8 mouse cellular contexts compared by ENCODE assay signal in the genomic region with DNA sequence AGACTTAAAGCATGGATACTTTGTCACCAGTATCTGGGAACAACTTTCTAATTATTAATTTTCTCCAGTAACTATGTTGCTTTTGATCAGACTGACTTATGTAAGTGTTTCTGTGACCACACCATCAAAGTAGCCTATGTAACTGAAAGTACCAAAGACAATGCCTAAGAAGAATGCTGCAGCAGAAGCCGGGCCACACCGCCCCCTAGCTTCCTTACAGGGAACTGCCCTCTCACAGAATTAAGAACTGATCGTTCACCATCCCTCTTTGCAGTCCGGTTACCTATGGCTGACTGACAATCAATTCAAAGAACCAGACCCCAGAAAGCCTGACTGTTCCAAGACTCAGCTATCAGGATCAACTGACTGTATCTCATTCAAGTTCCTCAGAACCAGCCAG.
DNase-seq lines count a peak whose midpoint lies in the region; ATAC-seq and TF ChIP-seq lines count a peak whose summit lies in the region.
"Had no signal": no experiment of that assay in that cellular context is flagged by ENCODE, and none has a peak within 500 bp of the region (broad histone marks: within the 10 kb centered on the region; RNA-seq: fewer than 3 reads in every experiment).

No protein-coding gene starts in this region.

- H3K9ac ChIP-seq in liver, adult 2 months (ENCODE audit: low read depth, low read length), result no peak overlapping the region
- H3K9ac ChIP-seq in liver, embryonic 11.5 days (ENCODE audit: low read depth, low read length), result no peak overlapping the region

- no peak overlapping the region for H3K4me2 ChIP-seq in liver, embryonic 11.5 days

- H3K27me3 ChIP-seq in liver, adult 2 months (ENCODE audit: control insufficient read depth, insufficient read depth, low read length), result no peaks in the 10 kb centered on the region
- H3K27me3 ChIP-seq in liver, embryonic 11.5 days (replicated peaks; ENCODE audit: control insufficient read depth, insufficient read depth, low read length), result no peaks in the 10 kb centered on the region

- no peak overlapping the region for H3K27ac ChIP-seq in liver, adult 2 months (replicated peaks; ENCODE audit: insufficient read depth, low read depth, low read length)
- H3K27ac ChIP-seq in liver, embryonic 11.5 days (ENCODE audit: low read depth, low read length), result no peak overlapping the region
- no peak overlapping the region for H3K27ac ChIP-seq in bone marrow, adult 2 months (ENCODE audit: control insufficient read depth, insufficient read depth, low read depth, low read length, poor library complexity)

- no peak for TF ChIP-seq POLR2A in liver, adult 2 months (IDR thresholded peaks at IDR 0.05; ENCODE audit: extremely low read depth, insufficient read depth, low read length)
- no peak for TF ChIP-seq POLR2A in bone marrow, adult 2 months (IDR thresholded peaks at IDR 0.05; ENCODE audit: borderline replicate concordance, control insufficient read depth, low read depth, low read length)

- no peaks in the 10 kb centered on the region for H3K4me1 ChIP-seq in liver, adult 2 months (ENCODE audit: control insufficient read depth, insufficient read depth, low read length)
- H3K4me1 ChIP-seq in liver, embryonic 11.5 days (replicated peaks; ENCODE audit: control insufficient read depth, insufficient read depth, low read length), result no peaks in the 10 kb centered on the region
- H3K4me1 ChIP-seq in bone marrow, adult 2 months (ENCODE audit: control insufficient read depth, insufficient read depth, low read length), result no peaks in the 10 kb centered on the region

- intact Hi-C loops in left cerebral cortex, postnatal 25 days (cut with DNase I), result loop anchor here (1.0 to 5.0 kb wide), 2 partner anchors 277 to 580 kb away; no protein-coding TSS in a partner anchor

- H3K36me3 ChIP-seq in liver, adult 2 months (ENCODE audit: control insufficient read depth, insufficient read depth, low read length), result no peaks in the 10 kb centered on the region
- H3K36me3 ChIP-seq in liver, embryonic 11.5 days (ENCODE audit: control insufficient read depth, insufficient read depth, low read length), result no peaks in the 10 kb centered on the region

- 48% methylated on average over 4 of the region's 4 CpGs for WGBS in liver, adult 2 months
- 51% methylated on average over 4 of the region's 4 CpGs for WGBS in liver, embryonic 11.5 days
- 11% methylated on average over 4 of the region's 4 CpGs for WGBS in bone marrow, adult 2 months

- H3K79me2 ChIP-seq in liver, adult 2 months (ENCODE audit: control insufficient read depth, insufficient read depth, low read length), result no peaks in the 10 kb centered on the region

- no peak overlapping the region for H3K4me3 ChIP-seq in liver, adult 2 months (ENCODE audit: insufficient read depth, low read depth, low read length)
- no peak overlapping the region for H3K4me3 ChIP-seq in liver, embryonic 11.5 days (ENCODE audit: low read depth, low read length)
- H3K4me3 ChIP-seq in bone marrow, adult 2 months (replicated peaks; ENCODE audit: control insufficient read depth, low read depth, low read length), result no peak overlapping the region
- H3K4me3 ChIP-seq: erythroblast, embryonic 14.5 days had no signal

- DNase-seq in liver, adult 2 months (ENCODE audit: extremely low read depth, low read depth, low spot score), result peak; percentile 0
- no peak for DNase-seq in liver, embryonic 11.5 days (ENCODE audit: low spot score)
- DNase-seq in Muller cell, postnatal 12 days (ENCODE audit: inconsistent ontology term), result peak; percentile 42
- DNase-seq in frontal cortex, postnatal 36 days (ENCODE audit: low spot score in 2 of 2), result peak; percentile 15 to 51
- DNase-seq in left cerebral cortex, postnatal 25 days (ENCODE audit: low spot score in 2 of 2), result peak; percentile 25 to 40
- DNase-seq in right cerebral cortex, postnatal 4 days, result peak; percentile 13

- H3K9me3 ChIP-seq in liver, embryonic 11.5 days (ENCODE audit: control insufficient read depth, low read length), result no peaks in the 10 kb centered on the region

- TF ChIP-seq CTCF in liver, adult 2 months (IDR thresholded peaks at IDR 0.05; ENCODE audit: low read depth, low read length), result peak; percentile 85
- TF ChIP-seq CTCF in bone marrow, adult 2 months (IDR thresholded peaks at IDR 0.05; ENCODE audit: control insufficient read depth, insufficient read depth, low read length), result peak; percentile 68

- no peak for ATAC-seq in liver, embryonic 11.5 days (replicated peaks; ENCODE audit: low FRiP score)
